Mouse (Mus musculus) liver, adult 2 months (tissue): ENCODE measurements around the gene Rufy1. TPM values are rescaled to one million over a fixed set of nuclear protein-coding genes. Genes with fewer than 3 reads are reported as not detected.

Experiments used
- DNase-seq: peaks from one replicate; pipeline ENCODE4 v3.0.0-alpha.2; 2011; ENCODE audit warnings: low read depth, low spot score; ENCODE audit errors: extremely low read depth
- H3K27ac ChIP-seq: fragments of 200-500 bp; replicated peaks from 2 replicates; pipeline ENCODE4 v1.5.1; 2012; ENCODE audit warnings: low read depth, mild to moderate bottlenecking, control low read depth, inconsistent platforms, low read length; ENCODE audit not compliant: insufficient read depth
- H3K27me3 ChIP-seq: fragments of 200-500 bp; 2 replicates; pipeline ENCODE4 v1.6.1; 2012; ENCODE audit warnings: mild to moderate bottlenecking, moderate library complexity, low read length, inconsistent platforms; ENCODE audit not compliant: control insufficient read depth, insufficient read depth
- H3K36me3 ChIP-seq: fragments of 200-500 bp; 2 replicates; pipeline ENCODE4 v1.6.1; 2012; ENCODE audit warnings: low read length, inconsistent platforms; ENCODE audit not compliant: control insufficient read depth, insufficient read depth
- H3K4me1 ChIP-seq: fragments of 200-500 bp; 2 replicates; pipeline ENCODE4 v1.6.1; 2011; ENCODE audit warnings: low read length; ENCODE audit not compliant: control insufficient read depth, insufficient read depth
- H3K4me3 ChIP-seq: fragments of 200-500 bp; 2 replicates; pipeline ENCODE4 v1.5.1; 2011; ENCODE audit warnings: low read depth, mild to moderate bottlenecking, control low read depth, low read length, moderate library complexity; ENCODE audit not compliant: insufficient read depth
- H3K79me2 ChIP-seq: fragments of 200-500 bp; 2 replicates; pipeline ENCODE4 v1.6.1; 2012; ENCODE audit warnings: inconsistent platforms, mild to moderate bottlenecking, low read length, moderate library complexity; ENCODE audit not compliant: control insufficient read depth, insufficient read depth
- H3K9ac ChIP-seq: fragments of 200-500 bp; 2 replicates; pipeline ENCODE4 v1.6.1; 2012; ENCODE audit warnings: low read depth, mild to moderate bottlenecking, control low read depth, inconsistent platforms, low read length
- CTCF ChIP-seq: fragments of 200-500 bp; IDR thresholded peaks from 2 replicates; pipeline ENCODE4 v1.5.1; 2011; ENCODE audit warnings: low read depth, low read length, control low read depth
- POLR2A ChIP-seq: fragments of 200-500 bp; IDR thresholded peaks from 2 replicates; pipeline ENCODE4 v1.6.1; 2011; ENCODE audit warnings: low read length, control low read depth; ENCODE audit not compliant: insufficient read depth; ENCODE audit errors: extremely low read depth
- WGBS: fragments of 180-500 bp; shearing (Covaris S2); methylation state at CpG from one replicate; pipeline ENCODE4 v1.1.7; 2018; 5-methylcytosine and 5-hydroxymethylcytosine counted together
- polyA plus RNA-seq: library from polyadenylated mRNA; depleted of rRNA; stranded (reverse); fragments of >200 nt; gene quantifications from 2 replicates; pipeline ENCODE4 v1.2.3, GENCODE M21; 2012
- total RNA-seq: library from RNA; depleted of rRNA; stranded (reverse); fragments of >200 nt; gene quantifications from 2 replicates; pipeline ENCODE4 v1.2.3, GENCODE M21; 2014

Rufy1 gene
- total and polyA plus RNA-seq, 2 experiments = 8.1 to 10.6 TPM

DNA sequence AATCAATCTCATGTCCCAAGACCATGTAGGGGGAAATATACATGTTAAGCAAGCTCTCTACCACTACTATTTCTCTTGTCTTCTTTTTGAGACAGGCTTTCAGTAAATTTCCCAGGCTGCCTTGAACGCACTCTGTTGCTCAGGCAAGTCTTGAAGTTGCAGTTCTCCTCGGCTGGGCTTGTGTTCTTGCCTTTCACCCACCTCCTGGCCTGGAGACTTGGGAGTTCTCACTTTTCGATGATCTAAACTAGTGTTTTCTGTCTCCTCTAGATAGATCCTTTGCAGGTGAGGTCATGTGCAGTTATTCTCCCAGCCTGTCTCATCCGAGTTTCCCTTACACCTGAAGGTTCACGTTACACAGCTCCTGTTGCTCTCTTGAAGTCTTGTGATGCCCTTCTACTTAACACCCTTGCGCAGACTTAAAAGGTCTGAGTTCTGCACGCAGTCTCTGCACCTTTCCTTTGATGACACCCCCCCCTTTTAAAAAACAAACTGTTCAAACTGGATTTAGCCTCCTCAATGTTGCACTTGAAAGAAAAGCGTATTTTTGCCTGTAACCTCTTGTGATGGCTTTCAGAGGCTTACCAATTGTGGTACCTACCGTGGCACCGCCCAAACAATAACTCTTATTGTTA, 54.7 kb downstream of the Rufy1 start:
- peaks cover 13% of the 10 kb centered on the region for H3K4me1 ChIP-seq
- peak overlapping the region; percentile 82; the same call in 1 of the 2 replicates for H3K27ac ChIP-seq
- no peak for TF ChIP-seq CTCF
- no peak for TF ChIP-seq POLR2A
- H3K36me3 ChIP-seq = peaks cover 16% of the 10 kb centered on the region
- H3K27me3 ChIP-seq = no peaks in the 10 kb centered on the region
- DNase-seq = no peak
- peak overlapping the region; percentile 77 for H3K9ac ChIP-seq
- 48% methylated on average over 10 of the region's 10 CpGs for WGBS
- H3K4me3 ChIP-seq = peak overlapping the region; percentile 68
- H3K79me2 ChIP-seq = peaks cover 2% of the 10 kb centered on the region; the same call in 1 of the 2 replicates

DNA sequence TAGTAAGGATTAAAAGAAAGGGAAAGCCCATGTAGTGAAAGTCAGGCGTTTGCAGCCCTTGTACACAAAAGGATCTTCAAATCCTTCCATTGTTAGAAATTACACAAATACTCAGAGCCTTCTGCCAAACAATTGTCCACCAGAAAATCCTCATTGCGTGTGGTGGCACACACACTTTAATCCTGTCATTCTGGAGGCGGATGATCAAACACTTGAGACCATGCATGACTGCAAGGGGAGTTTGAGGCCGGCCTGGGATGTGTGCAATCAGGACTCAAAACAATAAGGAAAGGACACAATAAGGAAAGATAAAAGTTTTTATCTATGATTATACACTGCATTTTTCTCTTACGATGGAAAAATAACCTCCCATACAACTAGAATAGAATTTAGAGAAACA, 55.5 kb downstream of the Rufy1 start:
- Histone ChIP-seq H3K9ac (no peak overlapping the region), H3K4me1 (peaks cover 11% of the 10 kb centered on the region), H3K4me3 (no peak overlapping the region), H3K79me2 (peaks cover 2% of the 10 kb centered on the region; the same call in 1 of the 2 replicates), H3K27ac (no peak overlapping the region), H3K27me3 (no peaks in the 10 kb centered on the region), H3K36me3 (peaks cover 14% of the 10 kb centered on the region)
- TF ChIP-seq CTCF (no peak), POLR2A (no peak)
- 91% methylated on average over 5 of the region's 5 CpGs for WGBS
- no peak for DNase-seq

DNA sequence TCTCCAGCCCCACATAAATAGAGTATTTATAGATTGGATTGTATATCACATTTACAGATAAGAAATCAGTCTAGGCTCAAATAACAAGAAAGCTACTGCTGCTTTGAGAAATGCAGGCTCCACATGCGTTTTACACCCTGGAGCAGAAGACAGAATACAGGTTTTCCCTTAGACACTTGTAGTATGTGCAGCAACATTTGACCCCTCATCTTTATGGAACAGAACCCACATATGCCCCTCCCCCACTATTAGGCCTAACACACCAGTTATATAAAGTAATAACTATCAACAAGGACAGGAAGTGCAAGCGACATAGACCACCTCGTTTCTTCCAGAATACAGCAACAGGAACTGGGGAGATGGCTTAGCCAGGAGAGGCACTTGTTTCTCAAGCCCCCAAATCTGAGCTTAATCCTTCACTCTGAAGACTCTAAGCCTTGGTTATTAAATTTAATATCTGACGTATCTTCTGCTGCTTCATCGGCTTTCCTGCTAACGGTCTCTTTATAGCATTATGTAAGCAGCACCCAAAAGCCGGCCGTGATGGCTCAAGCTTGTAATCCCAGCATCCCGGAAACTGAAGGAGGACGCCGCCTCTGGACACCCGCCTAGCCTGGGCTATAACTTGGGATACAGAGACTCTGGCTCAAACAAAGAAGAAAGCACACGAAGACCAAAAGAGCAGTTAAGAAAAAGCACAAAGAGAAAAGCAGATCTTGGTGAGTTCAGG, 56.5 kb downstream of the Rufy1 start:
- Histone ChIP-seq H3K36me3 (peaks cover 8% of the 10 kb centered on the region), H3K27ac (no peak overlapping the region), H3K79me2 (peaks cover 2% of the 10 kb centered on the region; the same call in 1 of the 2 replicates), H3K4me3 (no peak overlapping the region), H3K9ac (no peak overlapping the region), H3K27me3 (no peaks in the 10 kb centered on the region), H3K4me1 (peaks cover 10% of the 10 kb centered on the region)
- DNase-seq = no peak
- 94% methylated on average over 13 of the region's 13 CpGs for WGBS
- TF ChIP-seq POLR2A = no peak

DNA sequence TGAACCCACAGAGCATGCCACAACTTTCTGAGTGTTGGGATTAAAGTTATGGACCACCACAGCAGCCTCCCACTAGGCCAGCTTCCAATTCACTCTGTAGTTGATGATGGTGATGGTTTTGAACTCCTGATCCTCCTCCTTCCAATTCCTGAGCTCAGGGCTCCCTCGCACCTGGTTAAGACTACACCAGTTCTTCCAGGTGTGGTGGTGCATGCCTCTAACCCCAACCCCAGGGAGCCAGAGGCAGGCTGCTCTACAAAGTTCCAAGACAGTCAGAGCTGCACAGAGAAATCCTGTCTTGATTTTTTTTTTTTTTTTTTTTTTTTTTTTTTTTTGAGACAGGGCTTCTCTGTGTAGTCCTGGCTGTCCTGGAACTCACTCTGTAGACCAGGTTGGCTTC, 57.3 kb downstream of the Rufy1 start:
- Histone ChIP-seq H3K27me3 (no peaks in the 10 kb centered on the region), H3K4me1 (peaks cover 6% of the 10 kb centered on the region), H3K9ac (no peak overlapping the region), H3K4me3 (no peak overlapping the region), H3K36me3 (peaks cover under 1% of the 10 kb centered on the region; the same call in 1 of the 2 replicates), H3K79me2 (no peaks in the 10 kb centered on the region; the same call in 1 of the 2 replicates), H3K27ac (no peak overlapping the region)
- no peak for DNase-seq
- WGBS = 100% methylated on average over 1 of the region's 1 CpGs
- no peak for TF ChIP-seq CTCF
- TF ChIP-seq POLR2A = no peak

DNA sequence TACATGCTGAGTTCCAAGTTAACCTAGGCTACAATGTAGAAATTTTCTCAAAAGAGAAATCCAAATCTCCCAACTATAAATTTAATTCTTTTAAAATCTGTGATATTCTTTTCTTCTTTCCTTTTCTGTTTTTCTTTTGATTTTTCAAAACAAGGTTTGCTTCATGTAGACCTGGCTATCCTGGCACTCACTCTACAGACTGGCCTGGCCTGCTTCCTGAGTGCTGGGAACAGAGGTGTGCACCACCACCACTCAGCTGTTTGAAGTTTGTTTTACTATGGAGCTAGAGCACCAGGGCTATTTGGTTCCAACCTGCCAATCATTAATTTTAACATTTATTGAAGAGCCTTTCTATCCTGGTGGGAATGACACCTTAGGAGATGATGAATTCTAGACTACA, 57.8 kb downstream of the Rufy1 start:
- DNase-seq = no peak
- Histone ChIP-seq H3K27ac (no peak overlapping the region), H3K4me3 (no peak overlapping the region), H3K9ac (no peak overlapping the region), H3K36me3 (no peaks in the 10 kb centered on the region), H3K4me1 (peaks cover 5% of the 10 kb centered on the region; the same call in 1 of the 2 replicates), H3K79me2 (no peaks in the 10 kb centered on the region), H3K27me3 (no peaks in the 10 kb centered on the region)
- TF ChIP-seq CTCF (no peak), POLR2A (no peak)

DNA sequence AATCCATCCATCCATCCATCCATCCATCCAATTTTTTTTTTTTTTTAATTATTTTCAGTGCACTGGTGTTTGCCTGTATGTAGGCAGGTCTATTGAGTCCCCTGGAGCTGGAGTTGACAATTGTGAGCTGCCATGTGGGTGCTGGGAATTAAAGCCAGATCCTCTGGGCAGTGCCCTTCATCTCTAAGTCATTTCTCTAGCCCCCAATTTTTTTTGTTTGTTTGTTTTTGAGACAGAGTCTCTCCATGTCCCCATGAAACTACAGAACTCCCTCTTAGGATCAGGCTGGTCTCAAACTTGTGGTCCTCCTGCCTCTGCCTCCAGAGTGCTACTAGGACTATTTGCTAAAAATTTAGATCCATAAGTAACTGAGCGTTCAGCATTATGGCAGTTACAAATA, 59.0 kb downstream of the Rufy1 start:
- Histone ChIP-seq H3K27ac (no peak overlapping the region), H3K79me2 (no peaks in the 10 kb centered on the region), H3K36me3 (no peaks in the 10 kb centered on the region), H3K4me1 (peaks cover 5% of the 10 kb centered on the region; the same call in 1 of the 2 replicates), H3K9ac (no peak overlapping the region), H3K4me3 (no peak overlapping the region), H3K27me3 (no peaks in the 10 kb centered on the region)
- 96% methylated on average over 1 of the region's 1 CpGs for WGBS
- TF ChIP-seq POLR2A (no peak), CTCF (no peak)
- DNase-seq = no peak
